Mouse (Mus musculus) ES-Bruce4 (cell line): ENCODE data around the gene 9130213A22Rik.

Source experiments
- EP300 ChIP-seq: IDR thresholded peaks from 2 replicates; pipeline ENCODE4 v1.6.1; 2011; ENCODE audit warnings: low read depth, low read length; ENCODE audit not compliant: insufficient read depth
- POLR2A ChIP-seq: IDR thresholded peaks from one replicate; pipeline ENCODE4 v1.8.1; 2011; ENCODE audit warnings: low read length; ENCODE audit not compliant: insufficient read depth

DNA sequence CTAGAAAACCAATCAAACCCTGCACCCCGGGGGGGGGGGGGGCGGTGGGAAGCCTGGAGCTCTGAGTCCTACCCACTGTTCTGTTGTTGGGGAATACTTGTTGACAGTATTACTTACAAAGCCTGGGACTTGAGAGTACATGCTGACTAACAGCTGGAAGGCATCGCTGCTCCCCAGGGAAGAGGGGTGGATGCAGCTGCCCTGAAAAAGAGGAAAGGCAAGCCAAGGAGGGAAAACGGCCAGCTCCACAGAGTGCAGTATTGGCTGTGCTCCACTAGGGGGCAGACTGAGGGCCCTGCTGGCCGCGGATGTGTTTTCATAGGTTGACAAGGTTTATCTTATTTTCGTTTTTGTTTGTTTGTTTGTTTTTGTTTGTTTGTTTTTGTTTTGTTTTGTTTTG lies 49.2 kb upstream of the 9130213A22Rik start:
- TF ChIP-seq POLR2A (no peak), EP300 (no peak)
